Mouse (Mus musculus) thymus, adult 2 months (tissue): Measurements from ENCODE around the gene Farsa.

Experiments used
- CTCF ChIP-seq: fragments of 200-500 bp; IDR thresholded peaks from 2 replicates; pipeline ENCODE4 v1.5.1; 2012; ENCODE audit warnings: mild to moderate bottlenecking, control low read depth, low read length, moderate library complexity, borderline replicate concordance; ENCODE audit not compliant: control insufficient read depth, poor library complexity, insufficient read depth; ENCODE audit errors: extremely low read depth
- POLR2A ChIP-seq: fragments of 200-500 bp; IDR thresholded peaks from 2 replicates; pipeline ENCODE4 v1.6.1; 2012; ENCODE audit warnings: mild to moderate bottlenecking, low read length, control low read depth, moderate library complexity; ENCODE audit not compliant: control insufficient read depth, poor library complexity, insufficient read depth; ENCODE audit errors: extremely low read depth

DNA sequence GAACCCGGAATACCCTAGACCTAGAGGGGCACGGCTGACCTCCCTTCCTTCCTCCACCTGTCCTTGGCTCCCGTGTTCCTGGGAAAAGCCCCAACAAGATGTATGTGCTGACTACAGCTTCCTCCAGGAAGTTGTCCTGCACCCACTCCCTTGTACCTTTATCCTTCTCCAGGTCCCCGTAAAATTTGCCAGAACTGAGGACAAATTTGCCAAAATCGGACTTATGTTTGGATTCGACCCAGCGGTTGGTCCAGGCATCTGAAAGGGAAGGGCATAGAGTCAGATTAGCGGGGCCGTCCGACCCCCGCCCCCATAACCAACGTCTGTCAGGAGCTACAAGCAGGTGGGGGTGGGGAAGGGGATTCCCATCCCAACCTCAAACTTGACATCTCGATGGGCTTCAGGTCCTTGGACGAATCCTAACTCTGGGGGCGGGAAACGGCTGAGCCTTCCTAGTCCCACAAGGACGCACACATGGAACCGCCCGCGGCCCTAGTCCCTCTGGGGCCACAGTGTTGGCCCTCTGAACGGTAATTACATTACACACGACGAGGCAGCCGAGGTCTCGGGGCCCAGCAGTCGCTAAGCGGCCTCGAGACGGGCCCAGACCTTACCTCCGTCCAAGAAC is 10.6 kb upstream of the Farsa start:
- TF ChIP-seq CTCF (no peak), POLR2A (no peak)
